Mouse (Mus musculus): ENCODE measurements around the gene Idh3a.

DNA sequence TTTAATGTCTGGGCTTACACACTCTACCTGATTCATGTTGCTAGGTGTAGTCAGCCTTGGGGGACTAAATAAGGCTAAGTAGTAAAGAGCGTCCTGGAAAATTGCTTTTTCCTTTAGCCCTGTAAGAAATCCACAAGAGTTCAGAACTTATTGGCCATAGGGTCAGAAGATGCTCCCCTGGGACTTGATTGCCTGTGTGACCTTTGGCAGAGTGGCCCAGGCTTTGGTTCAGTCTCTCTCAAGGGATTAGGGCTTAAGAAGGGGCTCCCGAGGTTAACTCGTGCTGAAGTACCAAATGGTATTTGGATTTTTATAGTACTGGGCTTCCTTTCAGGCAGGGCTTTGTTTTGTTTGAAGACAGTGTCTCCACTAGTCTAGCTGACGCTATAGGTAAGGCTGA, 1.7 kb downstream of the Idh3a start:
- TF ChIP-seq CTCF (IDR thresholded peaks at IDR 0.05; ENCODE audit: control insufficient read depth, insufficient read depth, low read length) (no peak), POLR2A (IDR thresholded peaks at IDR 0.05; ENCODE audit: borderline replicate concordance, control insufficient read depth, low read depth, low read length) (no peak)

Data from bone marrow, adult 2 months (tissue).